Mouse (Mus musculus): ENCODE measurements around the gene Dsp. TPM values are rescaled to one million over a fixed set of nuclear protein-coding genes. Genes with fewer than 3 reads are reported as not detected.

Dsp gene
- polyA plus RNA-seq, 1 experiment = not detected

GRCm38 (mm10) chr13:38127683-38128082 lies 23.4 kb upstream of the Dsp start:
- Histone ChIP-seq H3K4me3 (no peak overlapping the region), H3K36me3 (ENCODE audit: control insufficient read depth, insufficient read depth) (no peaks in the 10 kb centered on the region)
- TF ChIP-seq MYOG (IDR thresholded peaks at IDR 0.05; ENCODE audit: control insufficient read depth in 1 of 3, insufficient read depth in 1 of 3, insufficient read length in 2 of 3, low read depth in 2 of 3) (no peak), SRF (IDR thresholded peaks at IDR 0.05; ENCODE audit: control insufficient read depth, insufficient read length, low read depth) (no peak), E2F4 (IDR thresholded peaks at IDR 0.05; ENCODE audit: insufficient read depth) (no peak), REST (IDR thresholded peaks at IDR 0.05; ENCODE audit: insufficient read depth, insufficient read length) (no peak), TCF12 (IDR thresholded peaks at IDR 0.05; ENCODE audit: insufficient read depth, poor library complexity, severe bottlenecking) (no peak)

GRCm38 (mm10) chr13:38128246-38128645 lies 22.8 kb upstream of the Dsp start:
- Histone ChIP-seq H3K27me3 (ENCODE audit: control insufficient read depth, insufficient read depth, insufficient read length) (peaks cover 12% of the 10 kb centered on the region), H3K36me3 (ENCODE audit: control insufficient read depth, insufficient read depth) (no peaks in the 10 kb centered on the region), H3K4me2 (ENCODE audit: low read depth) (no peak overlapping the region), H3ac (ENCODE audit: control insufficient read depth, insufficient read length) (no peak overlapping the region), H3K79me2 (ENCODE audit: control insufficient read depth, insufficient read depth) (no peaks in the 10 kb centered on the region), H3K4me3 (no peak overlapping the region)
- TF ChIP-seq USF1 (IDR thresholded peaks at IDR 0.05; ENCODE audit: low read depth) = no peak
- no peak for TF ChIP-seq MYOG (IDR thresholded peaks at IDR 0.05; ENCODE audit: control insufficient read depth in 1 of 3, insufficient read depth in 1 of 3, insufficient read length in 2 of 3, low read depth in 2 of 3)
- no peak for TF ChIP-seq SRF (IDR thresholded peaks at IDR 0.05; ENCODE audit: control insufficient read depth, insufficient read length, low read depth)

More at GRCm38 (mm10) chr13:38127683-38128082, 23.4 kb upstream of the Dsp start:
- H3K27me3 ChIP-seq (ENCODE audit: control insufficient read depth, insufficient read depth, insufficient read length) = peaks cover 12% of the 10 kb centered on the region
- no peak overlapping the region for H3ac ChIP-seq (ENCODE audit: control insufficient read depth, insufficient read length)
- H3K4me2 ChIP-seq (ENCODE audit: low read depth) = no peak overlapping the region
- H3K79me2 ChIP-seq (ENCODE audit: control insufficient read depth, insufficient read depth) = no peaks in the 10 kb centered on the region

GRCm38 (mm10) chr13:38129492-38129891 lies 21.6 kb upstream of the Dsp start:
- no peak overlapping the region for H3ac ChIP-seq (ENCODE audit: control insufficient read depth, insufficient read length)
- H3K36me3 ChIP-seq (ENCODE audit: control insufficient read depth, insufficient read depth) = no peaks in the 10 kb centered on the region
- no peak overlapping the region for H3K4me3 ChIP-seq
- H3K27me3 ChIP-seq (ENCODE audit: control insufficient read depth, insufficient read depth, insufficient read length) = peaks cover 12% of the 10 kb centered on the region
- H3K4me2 ChIP-seq (ENCODE audit: low read depth) = no peak overlapping the region
- H3K79me2 ChIP-seq (ENCODE audit: control insufficient read depth, insufficient read depth) = no peaks in the 10 kb centered on the region
- TF ChIP-seq REST (IDR thresholded peaks at IDR 0.05; ENCODE audit: insufficient read depth, insufficient read length) = no peak
- TF ChIP-seq TCF12 (IDR thresholded peaks at IDR 0.05; ENCODE audit: insufficient read depth, poor library complexity, severe bottlenecking) = no peak
- TF ChIP-seq MYOG (IDR thresholded peaks at IDR 0.05; ENCODE audit: control insufficient read depth in 1 of 3, insufficient read depth in 1 of 3, insufficient read length in 2 of 3, low read depth in 2 of 3) = no peak
- no peak for TF ChIP-seq POLR2AphosphoS2 (IDR thresholded peaks at IDR 0.05; ENCODE audit: insufficient read length, low read depth)
- no peak for TF ChIP-seq E2F4 (IDR thresholded peaks at IDR 0.05; ENCODE audit: insufficient read depth)
- no peak for TF ChIP-seq TCF3 (IDR thresholded peaks at IDR 0.05; ENCODE audit: insufficient read length, low read depth)
- TF ChIP-seq POLR2A (IDR thresholded peaks at IDR 0.05; ENCODE audit: insufficient read length, low read depth) = no peak
- no peak for TF ChIP-seq MAX (IDR thresholded peaks at IDR 0.05; ENCODE audit: low read depth)
- no peak for TF ChIP-seq SRF (IDR thresholded peaks at IDR 0.05; ENCODE audit: control insufficient read depth, insufficient read length, low read depth)

GRCm38 (mm10) chr13:38130116-38130515 lies 21.0 kb upstream of the Dsp start:
- Histone ChIP-seq H3ac (ENCODE audit: control insufficient read depth, insufficient read length) (no peak overlapping the region), H3K79me2 (ENCODE audit: control insufficient read depth, insufficient read depth) (no peaks in the 10 kb centered on the region), H3K4me3 (no peak overlapping the region), H3K27me3 (ENCODE audit: control insufficient read depth, insufficient read depth, insufficient read length) (peaks cover 12% of the 10 kb centered on the region), H3K4me2 (ENCODE audit: low read depth) (no peak overlapping the region), H3K36me3 (ENCODE audit: control insufficient read depth, insufficient read depth) (no peaks in the 10 kb centered on the region)
- TF ChIP-seq E2F4 (IDR thresholded peaks at IDR 0.05; ENCODE audit: insufficient read depth) (no peak), REST (IDR thresholded peaks at IDR 0.05; ENCODE audit: insufficient read depth, insufficient read length) (no peak), POLR2AphosphoS2 (IDR thresholded peaks at IDR 0.05; ENCODE audit: insufficient read length, low read depth) (no peak)

GRCm38 (mm10) chr13:38133016-38133528 lies 18.0 kb upstream of the Dsp start:
- no peak overlapping the region for H3K4me2 ChIP-seq (ENCODE audit: low read depth)
- no peak overlapping the region for H3ac ChIP-seq (ENCODE audit: control insufficient read depth, insufficient read length)
- peaks cover 12% of the 10 kb centered on the region for H3K27me3 ChIP-seq (ENCODE audit: control insufficient read depth, insufficient read depth, insufficient read length)
- no peaks in the 10 kb centered on the region for H3K79me2 ChIP-seq (ENCODE audit: control insufficient read depth, insufficient read depth)
- TF ChIP-seq SRF (IDR thresholded peaks at IDR 0.05; ENCODE audit: control insufficient read depth, insufficient read length, low read depth) (no peak), TCF12 (IDR thresholded peaks at IDR 0.05; ENCODE audit: insufficient read depth, poor library complexity, severe bottlenecking) (no peak), E2F4 (IDR thresholded peaks at IDR 0.05; ENCODE audit: insufficient read depth) (no peak), TCF3 (IDR thresholded peaks at IDR 0.05; ENCODE audit: insufficient read length, low read depth) (no peak), CEBPB (IDR thresholded peaks at IDR 0.05; ENCODE audit: insufficient read depth, poor library complexity, severe bottlenecking) (no peak), POLR2A (IDR thresholded peaks at IDR 0.05; ENCODE audit: insufficient read length, low read depth) (no peak), USF1 (IDR thresholded peaks at IDR 0.05; ENCODE audit: low read depth) (no peak), POLR2AphosphoS2 (IDR thresholded peaks at IDR 0.05; ENCODE audit: insufficient read length, low read depth) (no peak), MAX (IDR thresholded peaks at IDR 0.05; ENCODE audit: low read depth) (no peak), REST (IDR thresholded peaks at IDR 0.05; ENCODE audit: insufficient read depth, insufficient read length) (no peak), MYOD1 (IDR thresholded peaks at IDR 0.05; ENCODE audit: control insufficient read depth in 1 of 3, insufficient read length in 2 of 3, low read depth in 2 of 3) (no peak), MYOG (IDR thresholded peaks at IDR 0.05; ENCODE audit: control insufficient read depth in 1 of 3, insufficient read depth in 1 of 3, insufficient read length in 2 of 3, low read depth in 2 of 3) (no peak)
- no peak overlapping the region for H3K4me3 ChIP-seq
- H3K36me3 ChIP-seq (ENCODE audit: control insufficient read depth, insufficient read depth) = no peaks in the 10 kb centered on the region
